Comparison of ENCODE assay signal across 10 mouse cellular contexts in the genomic region with DNA sequence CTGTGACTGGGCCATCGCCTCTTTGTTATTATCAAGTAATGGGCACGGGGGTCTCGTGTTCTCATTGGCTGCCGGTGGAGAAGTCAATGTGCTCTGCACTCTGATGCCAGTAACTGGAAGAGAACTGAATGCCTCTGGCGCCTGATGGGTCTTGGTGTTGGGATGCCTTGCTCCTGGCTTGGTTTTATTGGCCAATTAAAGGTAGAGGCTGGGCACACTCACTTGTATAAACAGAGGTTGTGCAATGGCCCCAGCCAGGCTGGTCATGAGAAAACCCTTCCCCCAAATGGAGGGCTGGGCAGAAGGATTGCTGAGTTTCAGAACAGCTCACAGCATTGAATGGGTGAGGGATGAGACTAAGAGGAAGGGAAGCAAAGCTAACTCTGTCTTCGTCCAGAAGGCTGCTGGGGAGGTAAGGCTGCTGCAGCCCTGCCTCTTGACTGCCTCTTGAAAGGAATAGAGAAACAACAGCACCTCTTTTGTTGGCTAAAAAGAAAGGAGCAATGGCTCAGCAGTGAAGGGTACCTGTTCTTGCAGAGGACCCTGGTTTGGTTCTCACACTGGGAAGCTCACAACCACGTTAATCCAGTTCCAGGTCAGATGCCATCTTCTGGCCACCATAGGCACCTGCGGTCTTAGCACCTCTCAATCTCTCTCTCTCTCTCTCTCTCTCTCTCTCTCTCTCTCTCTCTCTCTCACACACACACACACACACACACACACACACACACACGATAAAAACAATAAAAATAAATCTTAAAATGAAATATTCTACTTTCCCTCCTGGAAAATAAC.
A peak's percentile ranks its signal among the peaks of the same experiment; 100 is the strongest.
DNase-seq lines count a peak whose midpoint lies in the region.
"Had no signal": no experiment of that assay in that cellular context is flagged by ENCODE, and none has a peak within 500 bp of the region (broad histone marks: within the 10 kb centered on the region; RNA-seq: fewer than 3 reads in every experiment).

No protein-coding gene starts in this region.

- DNase-seq in layer of hippocampus, adult 11-12 months (ENCODE audit: low spot score): peak; percentile 19
- DNase-seq in layer of hippocampus, postnatal 25 days (ENCODE audit: extremely low spot score in 1 of 2, low spot score in 1 of 2): no peak
- DNase-seq in CD4-positive, CD25-positive, alpha-beta regulatory T cell, adult 2 months (ENCODE audit: low read depth, low spot score): peak; percentile 67
- peak; percentile 53 for DNase-seq in Muller cell, postnatal 12 days (ENCODE audit: inconsistent ontology term)
- peak; percentile 43 for DNase-seq in layer of hippocampus, adult 9-11 months
- DNase-seq in cerebellum, adult 11-12 months: no peak
- no peak for DNase-seq in thymus, postnatal 36 days
- no peak for DNase-seq in natural killer cell, adult 2 months (ENCODE audit: low spot score in 2 of 2)
- DNase-seq: gastrocnemius, postnatal 36 days; spleen, adult 18-20 months had no signal

Comparison
In these comparisons a context has a peak if more than half of its experiments do, and no peak if none do; other contexts are left out.
1. DNase-seq: peak in layer of hippocampus, adult 11-12 months (single experiment), CD4-positive, CD25-positive, alpha-beta regulatory T cell, adult 2 months (single experiment), Muller cell, postnatal 12 days (single experiment) and layer of hippocampus, adult 9-11 months (single experiment); none in layer of hippocampus, postnatal 25 days (0 of 2), cerebellum, adult 11-12 months (single experiment), thymus, postnatal 36 days (0 of 2) and natural killer cell, adult 2 months (0 of 2).